Mouse (Mus musculus): ENCODE measurements at regions not wholly inside any gene's neighbourhood (a gene's known extent, or its start where the extent isn't known, plus 50 kb on each side); places are given as distances from the start of the nearest gene placed in this dataset.

DNA sequence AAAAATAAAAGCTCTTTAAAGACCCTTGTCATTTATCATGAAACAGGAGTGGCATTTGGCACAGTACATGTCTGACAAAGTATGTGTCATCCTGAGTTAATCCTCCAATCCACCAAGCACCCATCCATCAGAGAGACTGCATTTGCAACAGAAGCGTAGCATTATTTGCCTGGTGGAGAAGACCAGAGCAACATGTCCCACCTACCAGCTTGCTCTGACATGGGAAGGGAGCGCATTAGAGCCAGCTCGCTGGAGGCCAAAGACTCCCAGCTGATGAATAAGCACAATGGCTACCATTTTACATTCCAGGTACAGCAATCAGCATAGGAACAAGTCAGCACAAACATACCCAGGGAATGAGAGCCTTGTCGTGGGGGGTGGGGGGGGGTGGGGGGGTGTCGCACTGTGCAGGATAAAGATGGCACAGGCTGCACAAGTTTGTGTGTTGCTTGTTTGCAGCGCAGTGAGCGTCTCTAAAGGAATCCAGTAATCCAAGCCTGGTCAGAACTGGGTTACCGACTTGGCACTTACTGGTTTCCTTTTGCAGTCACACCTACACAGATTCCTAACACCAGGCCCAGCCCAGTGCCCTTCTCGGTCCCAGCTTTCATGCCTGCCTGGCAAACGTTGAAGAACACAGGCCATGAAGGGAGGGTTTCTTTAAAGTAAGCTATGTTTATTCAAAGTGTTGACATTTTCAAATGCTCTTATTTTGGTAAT is 507.8 kb upstream of the Atp11b start:
- no peak for TF ChIP-seq GATA1 (IDR thresholded peaks at IDR 0.05; ENCODE audit: borderline replicate concordance, low read length)
- no peak for TF ChIP-seq FLI1 (IDR thresholded peaks at IDR 0.05; ENCODE audit: low read length)

All from megakaryocyte, embryonic 14.5 days (primary cell).